Mouse (Mus musculus): Measurements from ENCODE around the gene Trip11.
A peak's percentile ranks its signal among the peaks of the same experiment; 100 is the strongest.

The Trip11 gene

GRCm38 (mm10) chr12:101821596-101821995 lies 91.5 kb downstream of the Trip11 start:
- DNase-seq (ENCODE audit: low spot score) = no peak

- no peak for DNase-seq (ENCODE audit: low spot score)
These were observed 93.5 kb downstream of the Trip11 start for GRCm38 (mm10) chr12:101819570-101819969.

GRCm38 (mm10) chr12:101818608-101819370 lies 94.3 kb downstream of the Trip11 start, which contains the start of gene Fbln5:
Fbln5 (minus strand) TSS chr12:101819055.
- peak; percentile 45 for DNase-seq (ENCODE audit: low spot score)

GRCm38 (mm10) chr12:101818246-101818607 lies 94.8 kb downstream of the Trip11 start:
- DNase-seq (ENCODE audit: low spot score) = no peak

- no peak for DNase-seq (ENCODE audit: low spot score)
These were observed 96.3 kb downstream of the Trip11 start for GRCm38 (mm10) chr12:101816810-101817209.

GRCm38 (mm10) chr12:101815796-101816195 lies 97.3 kb downstream of the Trip11 start:
- no peak for DNase-seq (ENCODE audit: low spot score)

- no peak for DNase-seq (ENCODE audit: low spot score)
These were observed 98.6 kb downstream of the Trip11 start for GRCm38 (mm10) chr12:101814423-101814822.

GRCm38 (mm10) chr12:101811181-101811580 lies 101.9 kb downstream of the Trip11 start:
- no peak for DNase-seq (ENCODE audit: low spot score)

- no peak for DNase-seq (ENCODE audit: low spot score)
These were observed 102.6 kb downstream of the Trip11 start for GRCm38 (mm10) chr12:101810515-101810914.

GRCm38 (mm10) chr12:101807400-101807799 lies 105.7 kb downstream of the Trip11 start:
- no peak for DNase-seq (ENCODE audit: low spot score)

GRCm38 (mm10) chr12:101802445-101802844 lies 110.6 kb downstream of the Trip11 start:
- no peak for DNase-seq (ENCODE audit: low spot score)

- DNase-seq (ENCODE audit: low spot score) = no peak
These were observed 111.3 kb downstream of the Trip11 start for GRCm38 (mm10) chr12:101801744-101802143.

- DNase-seq (ENCODE audit: low spot score) = no peak
These were observed 112.0 kb downstream of the Trip11 start for GRCm38 (mm10) chr12:101801051-101801450.

GRCm38 (mm10) chr12:101798189-101798922 lies 114.7 kb downstream of the Trip11 start:
- no peak for DNase-seq (ENCODE audit: low spot score)

- peak; percentile 66 for DNase-seq (ENCODE audit: low spot score)
These were observed 118.6 kb downstream of the Trip11 start for GRCm38 (mm10) chr12:101794458-101794857.

- DNase-seq (ENCODE audit: low spot score) = no peak
These were observed 119.8 kb downstream of the Trip11 start for GRCm38 (mm10) chr12:101793221-101793621.

GRCm38 (mm10) chr12:101792684-101793083 lies 120.4 kb downstream of the Trip11 start:
- no peak for DNase-seq (ENCODE audit: low spot score)

- no peak for DNase-seq (ENCODE audit: low spot score)
These were observed 123.3 kb downstream of the Trip11 start for GRCm38 (mm10) chr12:101789767-101790166.

- no peak for DNase-seq (ENCODE audit: low spot score)
These were observed 123.8 kb downstream of the Trip11 start for GRCm38 (mm10) chr12:101789250-101789649.
